Mouse (Mus musculus): ENCODE data around the gene Esp1. TPM values are rescaled to one million over a fixed set of nuclear protein-coding genes. Genes with fewer than 3 reads are reported as not detected.

Gene Esp1
- total and polyA plus RNA-seq, 2 experiments from 2014 or later, result not detected

- no peak overlapping the region for H3K9ac ChIP-seq (replicated peaks; ENCODE audit: low read depth, low read length)
- H3K4me1 ChIP-seq (ENCODE audit: control insufficient read depth, insufficient read depth), result no peaks in the 10 kb centered on the region
- H3K4me2 ChIP-seq (ENCODE audit: low read depth, low read length), result no peak overlapping the region
- no peaks in the 10 kb centered on the region for H3K36me3 ChIP-seq (replicated peaks; ENCODE audit: control insufficient read depth, insufficient read depth, low read length)
- no peaks in the 10 kb centered on the region for H3K9me3 ChIP-seq (replicated peaks; ENCODE audit: control insufficient read depth, low read length)
- H3K4me3 ChIP-seq (ENCODE audit: low read depth, low read length), result no peak overlapping the region
- no peak for TF ChIP-seq EP300 (IDR thresholded peaks at IDR 0.05; ENCODE audit: low read depth)
- no peak for TF ChIP-seq CTCF (IDR thresholded peaks at IDR 0.05; ENCODE audit: low read depth)
- DNase-seq (ENCODE audit: low spot score) (no peak), ATAC-seq (ENCODE audit: insufficient read depth, low read depth) (no peak)
- no peaks in the 10 kb centered on the region for H3K27me3 ChIP-seq (ENCODE audit: control insufficient read depth, insufficient read depth, low read length)
- H3K27ac ChIP-seq (ENCODE audit: low read depth), result no peak overlapping the region
- WGBS, result 50% methylated on average over 1 of the region's 1 CpGs
These were observed 40.2 kb downstream of the Esp1 start for GRCm38 (mm10) chr17:40767120-40767519.

Other genes with a start within 250 kb of the Esp1 start
- not detected in 2 replicates for gene Esp8, start 207.1 kb upstream of the Esp1 start, total RNA-seq (2014; rRNA removed; ENCODE audit: low replicate concordance)
- gene Esp8, start 207.1 kb upstream of the Esp1 start, polyA plus RNA-seq (2015; fragmentation: Nextera tagmentation; extraction: Ambion mirVana), result not detected in 2 replicates
- gene Esp6, start 165.6 kb upstream of the Esp1 start, total RNA-seq (2014; rRNA removed; ENCODE audit: low replicate concordance), result not detected in 2 replicates
- gene Esp6, start 165.6 kb upstream of the Esp1 start, polyA plus RNA-seq (2015; fragmentation: Nextera tagmentation; extraction: Ambion mirVana), result not detected in 2 replicates
- gene Esp4, start 128.5 kb upstream of the Esp1 start, total RNA-seq (2014; rRNA removed; ENCODE audit: low replicate concordance), result not detected in 2 replicates
- gene Esp4, start 128.5 kb upstream of the Esp1 start, polyA plus RNA-seq (2015; fragmentation: Nextera tagmentation; extraction: Ambion mirVana), result not detected in 2 replicates
- gene Esp3, start 95.0 kb upstream of the Esp1 start, total RNA-seq (2014; rRNA removed; ENCODE audit: low replicate concordance), result not detected in 2 replicates
- gene Esp3, start 95.0 kb upstream of the Esp1 start, polyA plus RNA-seq (2015; fragmentation: Nextera tagmentation; extraction: Ambion mirVana), result not detected in 2 replicates
- not detected in 2 replicates for gene Crisp2, start 79.9 kb downstream of the Esp1 start, total RNA-seq (2014; rRNA removed; ENCODE audit: low replicate concordance)
- gene Crisp2, start 79.9 kb downstream of the Esp1 start, polyA plus RNA-seq (2015; fragmentation: Nextera tagmentation; extraction: Ambion mirVana), result not detected in 2 replicates
- 0.58 TPM in 1 of 2 replicates, not detected in the other for gene Rhag, start 84.0 kb downstream of the Esp1 start, total RNA-seq (2014; rRNA removed; ENCODE audit: low replicate concordance)
- gene Rhag, start 84.0 kb downstream of the Esp1 start, polyA plus RNA-seq (2015; fragmentation: Nextera tagmentation; extraction: Ambion mirVana), result 0.18 and 0.34 TPM in 2 replicates
- gene 9130008F23Rik, start 153.4 kb downstream of the Esp1 start, total RNA-seq (2014; rRNA removed; ENCODE audit: low replicate concordance), result 2.4 and 3.8 TPM in 2 replicates
- 1.2 and 1.3 TPM in 2 replicates for gene 9130008F23Rik, start 153.4 kb downstream of the Esp1 start, polyA plus RNA-seq (2015; fragmentation: Nextera tagmentation; extraction: Ambion mirVana)
- not detected in 2 replicates for gene Glyatl3, start 187.2 kb downstream of the Esp1 start, total RNA-seq (2014; rRNA removed; ENCODE audit: low replicate concordance)
- not detected in 2 replicates for gene Glyatl3, start 187.2 kb downstream of the Esp1 start, polyA plus RNA-seq (2015; fragmentation: Nextera tagmentation; extraction: Ambion mirVana)
- 42.3 and 66.6 TPM in 2 replicates for gene Mut, start 207.6 kb downstream of the Esp1 start, total RNA-seq (2014; rRNA removed; ENCODE audit: low replicate concordance)
- gene Mut, start 207.6 kb downstream of the Esp1 start, polyA plus RNA-seq (2015; fragmentation: Nextera tagmentation; extraction: Ambion mirVana), result 46.8 and 46.9 TPM in 2 replicates
- gene Cenpq, start 207.9 kb downstream of the Esp1 start, total RNA-seq (2014; rRNA removed; ENCODE audit: low replicate concordance), result 3.1 and 8.3 TPM in 2 replicates
- gene Cenpq, start 207.9 kb downstream of the Esp1 start, polyA plus RNA-seq (2015; fragmentation: Nextera tagmentation; extraction: Ambion mirVana), result 10.7 and 11.3 TPM in 2 replicates

All from heart, postnatal 0 days (tissue).